8 mouse cellular contexts compared by ENCODE assay signal in genomic region chr13:49172971-49173596, GRCm38 (mm10). TPM values are rescaled to one million over a fixed set of nuclear protein-coding genes. Genes with fewer than 3 reads are reported as not detected.
DNase-seq lines count a peak whose midpoint lies in the region; ATAC-seq and TF ChIP-seq lines count a peak whose summit lies in the region.

No protein-coding gene starts in this region.

- H3K4me1 ChIP-seq in embryonic facial prominence, embryonic 14.5 days (ENCODE audit: control insufficient read depth, insufficient read depth, low read length) = no peaks in the 10 kb centered on the region
- H3K4me1 ChIP-seq in limb, embryonic 15.5 days = peaks cover 4% of the 10 kb centered on the region; the same call in 1 of the 2 replicates
- no peaks in the 10 kb centered on the region for H3K4me1 ChIP-seq in midbrain, postnatal 0 days (ENCODE audit: insufficient read depth, low read length)

- no peaks in the 10 kb centered on the region for H3K27me3 ChIP-seq in embryonic facial prominence, embryonic 14.5 days (replicated peaks; ENCODE audit: control insufficient read depth, insufficient read depth, low read length)
- H3K27me3 ChIP-seq in limb, embryonic 15.5 days = no peaks in the 10 kb centered on the region
- H3K27me3 ChIP-seq in midbrain, postnatal 0 days (ENCODE audit: insufficient read depth, low read length) = no peaks in the 10 kb centered on the region

- H3K4me2 ChIP-seq in embryonic facial prominence, embryonic 14.5 days (ENCODE audit: low read depth, low read length) = no peak overlapping the region
- H3K4me2 ChIP-seq in limb, embryonic 15.5 days = no peak overlapping the region
- H3K4me2 ChIP-seq in midbrain, postnatal 0 days (ENCODE audit: low read depth, low read length, poor library complexity, severe bottlenecking) = no peak overlapping the region

- peak; percentile 83 for ATAC-seq in embryonic facial prominence, embryonic 14.5 days (ENCODE audit: low read depth)
- peak; percentile 66; the same call in 1 of the 2 replicates for ATAC-seq in limb, embryonic 15.5 days (ENCODE audit: insufficient number of reproducible peaks, low FRiP score, low TSS enrichment, low read depth)
- peak; percentile 59 for ATAC-seq in midbrain, postnatal 0 days (ENCODE audit: low FRiP score)

- no peaks in the 10 kb centered on the region for H3K9me3 ChIP-seq in embryonic facial prominence, embryonic 14.5 days (ENCODE audit: control insufficient read depth, low read length)
- H3K9me3 ChIP-seq in limb, embryonic 15.5 days = no peaks in the 10 kb centered on the region
- H3K9me3 ChIP-seq in midbrain, postnatal 0 days (ENCODE audit: low read length) = no peaks in the 10 kb centered on the region

- 6% methylated on average over 12 of the region's 12 CpGs for WGBS in embryonic facial prominence, embryonic 14.5 days
- 4% methylated on average over 12 of the region's 12 CpGs for WGBS in limb, embryonic 15.5 days
- 9% methylated on average over 12 of the region's 12 CpGs for WGBS in midbrain, postnatal 0 days

- no peaks in the 10 kb centered on the region for H3K36me3 ChIP-seq in embryonic facial prominence, embryonic 14.5 days (ENCODE audit: control insufficient read depth, insufficient read depth, low read length)
- no peaks in the 10 kb centered on the region for H3K36me3 ChIP-seq in limb, embryonic 15.5 days
- no peaks in the 10 kb centered on the region for H3K36me3 ChIP-seq in midbrain, postnatal 0 days (ENCODE audit: insufficient read depth, low read length)

- no peak overlapping the region for H3K4me3 ChIP-seq in embryonic facial prominence, embryonic 14.5 days (ENCODE audit: low read depth, low read length)
- no peak overlapping the region for H3K4me3 ChIP-seq in limb, embryonic 15.5 days
- H3K4me3 ChIP-seq in midbrain, postnatal 0 days (ENCODE audit: low read depth, low read length) = no peak overlapping the region

- peak; percentile 92 for TF ChIP-seq CTCF in midbrain, postnatal 0 days (IDR thresholded peaks at IDR 0.05)

- DNase-seq in B cell, adult 2 months = peak; percentile 80 to 82
- DNase-seq in adrenal gland, postnatal 4 days (ENCODE audit: low spot score in 2 of 2) = peak; percentile 88
- DNase-seq in embryonic facial prominence, embryonic 14.5 days (ENCODE audit: low spot score) = peak; percentile 84
- DNase-seq in heart, adult 9 months (ENCODE audit: low spot score in 2 of 2) = peak; percentile 70 to 84
- peak; percentile 92 for DNase-seq in kidney, adult 9 months
- DNase-seq in midbrain, postnatal 0 days (ENCODE audit: low spot score) = peak; percentile 82
- DNase-seq in spleen, postnatal 10 days (ENCODE audit: low spot score in 2 of 2) = peak; percentile 70 to 86

- no peak overlapping the region for H3K9ac ChIP-seq in embryonic facial prominence, embryonic 14.5 days (ENCODE audit: low read depth, low read length)
- no peak overlapping the region for H3K9ac ChIP-seq in limb, embryonic 15.5 days
- no peak overlapping the region for H3K9ac ChIP-seq in midbrain, postnatal 0 days (replicated peaks; ENCODE audit: low read length, poor library complexity, severe bottlenecking)

- H3K27ac ChIP-seq in embryonic facial prominence, embryonic 14.5 days (replicated peaks; ENCODE audit: low read depth, low read length) = no peak overlapping the region
- no peak overlapping the region for H3K27ac ChIP-seq in limb, embryonic 15.5 days
- H3K27ac ChIP-seq in midbrain, postnatal 0 days (ENCODE audit: low read depth, low read length) = no peak overlapping the region

RNA-seq across cellular contexts. Expression of gene Ninj1, which starts 14.2 kb away (rescaled TPM):
- 10 to 100 TPM; 49.0 to 51.9 TPM for total RNA-seq in adrenal gland, postnatal 4 days (2021)
- polyA plus RNA-seq in embryonic facial prominence, embryonic 14.5 days (2014; fragmentation: Nextera tagmentation; extraction: Ambion mirVana) = 62.4 and 65.0 TPM in 2 replicates
- 56.0 and 62.4 TPM in 2 replicates for polyA plus RNA-seq in limb, embryonic 15.5 days (2015; fragmentation: Nextera tagmentation; extraction: Ambion mirVana)
- total RNA-seq in midbrain, postnatal 0 days (2014; rRNA removed) = 19.4 and 29.7 TPM in 2 replicates
- polyA plus RNA-seq in midbrain, postnatal 0 days (2015; fragmentation: Nextera tagmentation; extraction: Ambion mirVana) = 34.8 and 36.5 TPM in 2 replicates

RNA-seq across cellular contexts. Expression of gene Wnk2, which starts 25.3 kb away (rescaled TPM):
- 10 to 100 TPM; 10.1 to 10.5 TPM for total RNA-seq in adrenal gland, postnatal 4 days (2021)
- polyA plus RNA-seq in embryonic facial prominence, embryonic 14.5 days (2014; fragmentation: Nextera tagmentation; extraction: Ambion mirVana) = 3.1 and 3.3 TPM in 2 replicates
- 1.6 TPM in 2 replicates for polyA plus RNA-seq in limb, embryonic 15.5 days (2015; fragmentation: Nextera tagmentation; extraction: Ambion mirVana)
- 62.9 and 63.4 TPM in 2 replicates for total RNA-seq in midbrain, postnatal 0 days (2014; rRNA removed)
- 15.2 and 17.7 TPM in 2 replicates for polyA plus RNA-seq in midbrain, postnatal 0 days (2015; fragmentation: Nextera tagmentation; extraction: Ambion mirVana)

RNA-seq across cellular contexts. Expression of gene Card19, which starts 42.8 kb away (rescaled TPM):
- total RNA-seq in adrenal gland, postnatal 4 days (2021) = 10 to 100 TPM; 48.9 to 62.7 TPM
- 65.1 and 68.7 TPM in 2 replicates for polyA plus RNA-seq in embryonic facial prominence, embryonic 14.5 days (2014; fragmentation: Nextera tagmentation; extraction: Ambion mirVana)
- 64.6 and 76.8 TPM in 2 replicates for polyA plus RNA-seq in limb, embryonic 15.5 days (2015; fragmentation: Nextera tagmentation; extraction: Ambion mirVana)
- 25.8 and 32.7 TPM in 2 replicates for total RNA-seq in midbrain, postnatal 0 days (2014; rRNA removed)
- polyA plus RNA-seq in midbrain, postnatal 0 days (2015; fragmentation: Nextera tagmentation; extraction: Ambion mirVana) = 39.8 and 44.5 TPM in 2 replicates
